ENCODE assay signal across 12 mouse cellular contexts in the genomic region with DNA sequence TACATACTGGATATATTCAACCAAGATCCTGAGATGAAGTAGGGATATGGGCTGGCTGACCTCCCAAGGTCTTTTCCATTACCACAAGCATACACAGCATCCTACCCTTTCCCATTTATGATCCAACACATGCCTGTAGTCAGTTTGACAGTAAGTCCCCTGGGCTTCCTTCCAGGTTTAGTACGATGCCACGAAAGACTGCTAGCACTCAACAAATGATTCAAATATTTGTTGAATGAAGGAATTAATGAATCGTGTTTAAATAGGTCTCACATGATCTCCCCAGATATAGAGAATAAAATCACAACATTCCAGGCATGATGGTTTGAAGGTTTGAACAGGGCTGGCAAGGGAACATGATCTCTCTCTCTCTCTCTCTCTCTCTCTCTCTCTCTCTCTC. TPM values are rescaled to one million over a fixed set of nuclear protein-coding genes. Genes with fewer than 3 reads are reported as not detected.
DNase-seq lines count a peak whose midpoint lies in the region; ATAC-seq lines count a peak whose summit lies in the region.
"Had no signal": no experiment of that assay in that cellular context is flagged by ENCODE, and none has a peak within 500 bp of the region (broad histone marks: within the 10 kb centered on the region; RNA-seq: fewer than 3 reads in every experiment).

No protein-coding gene starts in this region.

- peaks cover 12% of the 10 kb centered on the region for H3K4me1 ChIP-seq in hindbrain, embryonic 10.5 days (replicated peaks)
- H3K4me1 ChIP-seq in hindbrain, embryonic 11.5 days (replicated peaks; ENCODE audit: control insufficient read depth, insufficient read depth, low read length): no peaks in the 10 kb centered on the region
- H3K4me1 ChIP-seq in forebrain, embryonic 16.5 days (replicated peaks; ENCODE audit: control insufficient read depth, insufficient read depth, low read length): peaks cover 10% of the 10 kb centered on the region
- H3K4me1 ChIP-seq in midbrain, embryonic 16.5 days (ENCODE audit: control insufficient read depth, insufficient read depth, low read length): 0 out of 2 replicates have a peak, but pooled peaks cover 6% of the 10 kb centered on the region

- WGBS in hindbrain, embryonic 10.5 days: 74% methylated on average over 3 of the region's 3 CpGs
- WGBS in hindbrain, embryonic 11.5 days: 74% methylated on average over 3 of the region's 3 CpGs
- WGBS in forebrain, embryonic 16.5 days: 12% methylated on average over 3 of the region's 3 CpGs
- WGBS in midbrain, embryonic 16.5 days: 42% methylated on average over 3 of the region's 3 CpGs

- H3K27ac ChIP-seq in hindbrain, embryonic 10.5 days: no peak overlapping the region
- H3K27ac ChIP-seq in hindbrain, embryonic 11.5 days (ENCODE audit: low read depth, low read length): no peak overlapping the region
- H3K27ac ChIP-seq in forebrain, embryonic 16.5 days (ENCODE audit: low read length): no peak overlapping the region
- no peak overlapping the region for H3K27ac ChIP-seq in midbrain, embryonic 16.5 days (ENCODE audit: low read length)
- H3K27ac ChIP-seq: liver, embryonic 13.5 days had no signal

- no peak for ATAC-seq in hindbrain, embryonic 11.5 days (ENCODE audit: low FRiP score)
- ATAC-seq in forebrain, embryonic 16.5 days: no peak
- ATAC-seq in midbrain, embryonic 16.5 days: no peak

- H3K4me2 ChIP-seq in hindbrain, embryonic 11.5 days (replicated peaks; ENCODE audit: low read depth, low read length): no peak overlapping the region
- H3K4me2 ChIP-seq in forebrain, embryonic 16.5 days (ENCODE audit: low read length): peak overlapping the region; percentile 98
- peak overlapping the region; percentile 80 for H3K4me2 ChIP-seq in midbrain, embryonic 16.5 days (ENCODE audit: low read length)

- H3K36me3 ChIP-seq in hindbrain, embryonic 10.5 days: no peaks in the 10 kb centered on the region
- H3K36me3 ChIP-seq in hindbrain, embryonic 11.5 days (ENCODE audit: control insufficient read depth, insufficient read depth, low read length): no peaks in the 10 kb centered on the region
- no peaks in the 10 kb centered on the region for H3K36me3 ChIP-seq in forebrain, embryonic 16.5 days (ENCODE audit: control insufficient read depth, insufficient read depth)
- no peaks in the 10 kb centered on the region for H3K36me3 ChIP-seq in midbrain, embryonic 16.5 days (ENCODE audit: control insufficient read depth, insufficient read depth, low read length)
- H3K36me3 ChIP-seq: liver, embryonic 13.5 days had no signal

- H3K9ac ChIP-seq in hindbrain, embryonic 11.5 days (ENCODE audit: low read depth, low read length): no peak overlapping the region
- no peak overlapping the region for H3K9ac ChIP-seq in forebrain, embryonic 16.5 days (replicated peaks; ENCODE audit: low read depth, low read length)
- H3K9ac ChIP-seq in midbrain, embryonic 16.5 days (ENCODE audit: low read depth, low read length): no peak overlapping the region; the same call in 1 of the 2 replicates

- no peaks in the 10 kb centered on the region for H3K9me3 ChIP-seq in hindbrain, embryonic 10.5 days
- H3K9me3 ChIP-seq in hindbrain, embryonic 11.5 days (ENCODE audit: control insufficient read depth, low read length): no peaks in the 10 kb centered on the region
- no peaks in the 10 kb centered on the region for H3K9me3 ChIP-seq in forebrain, embryonic 16.5 days (ENCODE audit: control insufficient read depth, low read length)
- no peaks in the 10 kb centered on the region for H3K9me3 ChIP-seq in midbrain, embryonic 16.5 days (replicated peaks; ENCODE audit: control insufficient read depth, low read length, poor library complexity, severe bottlenecking)
- H3K9me3 ChIP-seq: liver, embryonic 13.5 days had no signal

- peaks cover 36% of the 10 kb centered on the region for H3K27me3 ChIP-seq in hindbrain, embryonic 10.5 days (ENCODE audit: insufficient read depth, poor library complexity, severe bottlenecking)
- H3K27me3 ChIP-seq in hindbrain, embryonic 11.5 days (ENCODE audit: control insufficient read depth, insufficient read depth, low read length): no peaks in the 10 kb centered on the region
- H3K27me3 ChIP-seq in forebrain, embryonic 16.5 days (replicated peaks; ENCODE audit: control insufficient read depth, insufficient read depth, low read length): no peaks in the 10 kb centered on the region
- H3K27me3 ChIP-seq in midbrain, embryonic 16.5 days (ENCODE audit: control insufficient read depth, insufficient read depth, low read depth, low read length): no peaks in the 10 kb centered on the region

- H3K4me3 ChIP-seq in hindbrain, embryonic 10.5 days: peak overlapping the region; percentile 68; the same call in 1 of the 2 replicates
- H3K4me3 ChIP-seq in hindbrain, embryonic 11.5 days (ENCODE audit: low read depth, low read length): no peak overlapping the region
- no peak overlapping the region; the same call in 1 of the 2 replicates for H3K4me3 ChIP-seq in forebrain, embryonic 16.5 days (replicated peaks; ENCODE audit: low read length)
- peak overlapping the region; percentile 69 for H3K4me3 ChIP-seq in midbrain, embryonic 16.5 days (ENCODE audit: low read depth, low read length)

- no peak for DNase-seq in hindbrain, embryonic 10.5 days (ENCODE audit: low spot score)
- DNase-seq in hindbrain, embryonic 11.5 days (ENCODE audit: low spot score): no peak
- peak; percentile 26 for DNase-seq in cerebellum, adult 9-11 months
- DNase-seq in spleen, postnatal 14 days (ENCODE audit: low spot score in 2 of 2): no peak
- DNase-seq in adrenal gland, postnatal 4 days (ENCODE audit: low spot score in 2 of 2): no peak
- DNase-seq in adrenal gland, adult 2 months: no peak
- DNase-seq: adrenal gland, postnatal 14 days; liver, embryonic 13.5 days had no signal

RNA-seq across cellular contexts. Expression of a gene that starts 1.0 kb away (rescaled TPM):
- polyA plus RNA-seq in hindbrain, embryonic 10.5 days (2016; fragmentation: Nextera tagmentation; extraction: Ambion mirVana): 0.44 and 0.62 TPM in 2 replicates
- 0.81 and 0.91 TPM in 2 replicates for polyA plus RNA-seq in hindbrain, embryonic 11.5 days (2014; fragmentation: Nextera tagmentation; extraction: Ambion mirVana)
- 4.0 and 5.0 TPM in 2 replicates for polyA plus RNA-seq in forebrain, embryonic 16.5 days (2015; fragmentation: Nextera tagmentation; extraction: Ambion mirVana)
- polyA plus RNA-seq in midbrain, embryonic 16.5 days (2015; fragmentation: Nextera tagmentation; extraction: Ambion mirVana): 7.0 and 9.4 TPM in 2 replicates
- 1 to 10 TPM; 1.2 to 1.8 TPM for total RNA-seq in adrenal gland, postnatal 4 days (2021)
- total RNA-seq in adrenal gland, adult 2 months (2021): under 1 TPM; 0.17 to 0.41 TPM
- polyA plus RNA-seq in adrenal gland, adult 2 months (2012; rRNA removed): not detected in 2 replicates
- total RNA-seq: hematopoietic stem cell, adult 5-6 weeks had no signal
- polyA plus RNA-seq: erythroblast, embryonic 14.5 days had no signal

RNA-seq across cellular contexts. Expression of a gene that starts 31.3 kb away (rescaled TPM):
- polyA plus RNA-seq in hindbrain, embryonic 10.5 days (2016; fragmentation: Nextera tagmentation; extraction: Ambion mirVana): 47.3 and 65.5 TPM in 2 replicates
- 63.9 and 75.4 TPM in 2 replicates for polyA plus RNA-seq in hindbrain, embryonic 11.5 days (2014; fragmentation: Nextera tagmentation; extraction: Ambion mirVana)
- 21.0 and 27.2 TPM in 2 replicates for polyA plus RNA-seq in forebrain, embryonic 16.5 days (2015; fragmentation: Nextera tagmentation; extraction: Ambion mirVana)
- polyA plus RNA-seq in midbrain, embryonic 16.5 days (2015; fragmentation: Nextera tagmentation; extraction: Ambion mirVana): 5.0 and 6.6 TPM in 2 replicates
- total RNA-seq in adrenal gland, postnatal 4 days (2021): 10 to 100 TPM; 16.7 to 21.4 TPM
- total RNA-seq in adrenal gland, adult 2 months (2021): under 1 TPM; 0.73 to 0.98 TPM
- polyA plus RNA-seq in adrenal gland, adult 2 months (2012; rRNA removed): 0.09 and 0.10 TPM in 2 replicates

Comparison
In these comparisons a context has a peak if more than half of its experiments do, and no peak if none do; other contexts are left out.
1. H3K4me3 ChIP-seq: peak in hindbrain, embryonic 10.5 days (single experiment) and midbrain, embryonic 16.5 days (single experiment); none in hindbrain, embryonic 11.5 days (single experiment) and forebrain, embryonic 16.5 days (single experiment).